Mouse (Mus musculus): ENCODE data around the gene Cant1.

GRCm38 (mm10) chr11:118433398-118433868 lies 14.5 kb upstream of the Cant1 start:
- TF ChIP-seq MAX (IDR thresholded peaks at IDR 0.05; ENCODE audit: low read length), result no peak
- TF ChIP-seq CTCF (IDR thresholded peaks at IDR 0.05 in 2 of 3, conservative IDR thresholded peaks at IDR 0.05 in 1 of 3; ENCODE audit: control insufficient read depth in 1 of 3, insufficient read depth in 1 of 3, low read depth in 2 of 3, low read length in 3 of 3, poor library complexity in 1 of 3, severe bottlenecking in 1 of 3), result no peak

Data from MEL (cell line).